Mouse (Mus musculus): Measurements from ENCODE around the gene Adgrg3. TPM values are rescaled to one million over a fixed set of nuclear protein-coding genes. Genes with fewer than 3 reads are reported as not detected.

Adgrg3 gene
- total and polyA plus RNA-seq, 3 experiments, result not detected

DNA sequence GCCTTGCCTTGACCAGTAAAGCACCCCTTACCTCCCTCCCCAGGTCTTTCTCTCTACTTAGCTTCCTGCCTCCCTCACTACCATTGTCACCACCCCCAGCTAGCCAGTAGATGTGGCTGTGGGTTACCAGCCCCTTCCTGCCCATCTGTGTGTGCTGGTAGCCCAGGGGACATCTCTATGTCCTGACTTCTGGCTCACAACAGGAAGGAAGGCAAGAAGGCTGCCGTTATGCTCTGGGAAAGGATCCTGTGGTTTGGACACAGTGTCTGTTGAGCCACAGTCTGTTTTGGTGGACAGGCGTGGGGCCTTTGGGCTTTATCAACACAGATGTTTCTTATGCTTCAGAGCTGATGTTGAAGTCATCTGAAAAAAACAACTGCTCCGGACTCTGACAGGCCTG lies 29.5 kb downstream of the Adgrg3 start:
- in situ Hi-C loops (cut with MboI; ENCODE audit: low pct_ligation_motif_present, low pct_unique_long_range_greater_than_20kb, low sequenced_read_pairs), result no loop called here
- Histone ChIP-seq H3K79me2 (replicated peaks; ENCODE audit: control insufficient read depth, extremely low read depth, insufficient read depth, poor library complexity, severe bottlenecking) (no peaks in the 10 kb centered on the region), H3K27me3 (replicated peaks) (peaks cover 49% of the 10 kb centered on the region), H3K4me2 (ENCODE audit: insufficient read depth, low read depth, poor library complexity, severe bottlenecking) (no peak overlapping the region), H3K36me3 (replicated peaks in 1 of 2; ENCODE audit: control insufficient read depth in 1 of 2, insufficient read depth in 1 of 2, low read length in 1 of 2) (no peaks in the 10 kb centered on the region), H3K9ac (ENCODE audit: insufficient read depth, low read depth) (no peak overlapping the region), H3K4me3 (replicated peaks in 1 of 3; ENCODE audit: low read depth in 2 of 3, low read length in 2 of 3, poor library complexity in 1 of 3) (no peak overlapping the region), H3K27ac (ENCODE audit: insufficient read depth, low read depth) (no peak overlapping the region), H3K4me1 (ENCODE audit: control insufficient read depth in 1 of 2, insufficient read depth in 2 of 2) (0 out of 4 replicates have a peak, but pooled peaks cover 0 to 2% of the 10 kb centered on the region in 2 experiments), H3K9me3 (replicated peaks; ENCODE audit: low read length) (no peaks in the 10 kb centered on the region)
- TF ChIP-seq EP300 (IDR thresholded peaks at IDR 0.05; ENCODE audit: low read length), result no peak
- no peak for TF ChIP-seq JUN (IDR thresholded peaks at IDR 0.05; ENCODE audit: insufficient read depth, low read depth, low read length)
- no peak for TF ChIP-seq HCFC1 (IDR thresholded peaks at IDR 0.05; ENCODE audit: low read depth, low read length)
- TF ChIP-seq MXI1 (IDR thresholded peaks at IDR 0.05; ENCODE audit: low read depth, low read length), result no peak
- TF ChIP-seq ZC3H11A (IDR thresholded peaks at IDR 0.05; ENCODE audit: low read depth, low read length), result no peak
- TF ChIP-seq ETS1 (conservative IDR thresholded peaks at IDR 0.05; ENCODE audit: low read depth, low read length), result no peak
- no peak for TF ChIP-seq MEF2A (IDR thresholded peaks at IDR 0.05; ENCODE audit: borderline replicate concordance, low read depth, low read length)
- TF ChIP-seq UBTF (IDR thresholded peaks at IDR 0.05; ENCODE audit: low read depth, low read length), result no peak
- TF ChIP-seq PAX5 (IDR thresholded peaks at IDR 0.05; ENCODE audit: low read length), result no peak
- TF ChIP-seq RAD21 (IDR thresholded peaks at IDR 0.05; ENCODE audit: low read depth, low read length), result no peak
- no peak for TF ChIP-seq GABPA (IDR thresholded peaks at IDR 0.05; ENCODE audit: insufficient replicate concordance, low read depth, low read length)
- no peak for TF ChIP-seq MAZ (IDR thresholded peaks at IDR 0.05; ENCODE audit: low read depth, low read length)
- TF ChIP-seq SIN3A (IDR thresholded peaks at IDR 0.05; ENCODE audit: low read length), result no peak
- TF ChIP-seq ELF1 (IDR thresholded peaks at IDR 0.05; ENCODE audit: low read depth, low read length), result no peak
- no peak for TF ChIP-seq USF1 (IDR thresholded peaks at IDR 0.05; ENCODE audit: low read depth, low read length)
- no peak for TF ChIP-seq CHD2 (IDR thresholded peaks at IDR 0.05; ENCODE audit: low read length)
- TF ChIP-seq MAX (IDR thresholded peaks at IDR 0.05; ENCODE audit: low read length), result no peak
- no peak for TF ChIP-seq NRF1 (IDR thresholded peaks at IDR 0.05; ENCODE audit: low read depth, low read length)
- dilution Hi-C loops (cut with MboI; ENCODE audit: extremely low pct_ligation_motif_present, extremely low pct_unique_long_range_greater_than_20kb, low sequenced_read_pairs), result no loop called here
- DNase-seq (ENCODE audit: extremely low read depth), result no peak

DNA sequence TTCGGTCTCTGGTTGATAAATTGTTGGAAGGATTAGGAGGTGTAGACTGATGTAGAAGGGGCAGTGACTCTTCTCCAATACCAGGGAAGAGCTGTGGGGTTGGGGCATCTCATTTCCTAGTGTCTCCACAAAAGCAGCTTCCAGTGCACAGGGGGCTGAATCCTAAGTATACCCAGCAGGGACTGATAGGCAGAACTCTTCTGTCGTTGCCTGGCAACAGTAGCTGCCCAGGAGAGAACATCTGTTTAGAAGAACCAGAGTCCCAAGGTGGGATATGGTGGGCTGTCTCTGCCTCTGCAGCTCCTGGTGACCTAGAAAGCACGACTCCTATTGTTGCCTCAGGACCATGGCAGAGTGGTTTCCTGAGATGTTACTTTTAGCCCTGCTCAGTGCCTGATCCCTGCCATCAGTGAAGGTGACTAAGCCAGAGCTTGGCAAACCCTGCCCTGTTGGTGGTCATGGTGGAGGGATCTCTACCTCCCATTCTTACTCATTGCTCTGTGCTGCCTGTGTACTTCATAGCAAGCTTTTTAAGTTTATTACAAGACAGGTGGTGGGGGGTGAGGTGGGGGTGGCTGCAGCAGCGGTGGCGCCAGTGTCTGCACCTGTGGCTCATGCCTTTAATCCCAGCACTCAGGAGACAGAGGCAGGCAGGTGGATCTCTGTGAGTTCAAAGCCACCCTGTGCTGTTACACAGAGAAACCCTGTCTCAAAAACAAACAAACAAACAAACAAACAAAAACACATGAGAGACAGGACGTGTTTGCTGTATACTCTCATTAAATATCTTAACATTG lies 30.6 kb downstream of the Adgrg3 start:
- Histone ChIP-seq H3K4me1 (ENCODE audit: control insufficient read depth in 1 of 2, insufficient read depth in 2 of 2) (0 out of 4 replicates have a peak, but pooled peaks cover 0 to 2% of the 10 kb centered on the region in 2 experiments), H3K36me3 (replicated peaks in 1 of 2; ENCODE audit: control insufficient read depth in 1 of 2, insufficient read depth in 1 of 2, low read length in 1 of 2) (no peaks in the 10 kb centered on the region), H3K9ac (ENCODE audit: insufficient read depth, low read depth) (no peak overlapping the region), H3K9me3 (replicated peaks; ENCODE audit: low read length) (no peaks in the 10 kb centered on the region), H3K4me2 (ENCODE audit: insufficient read depth, low read depth, poor library complexity, severe bottlenecking) (no peak overlapping the region), H3K4me3 (replicated peaks in 1 of 3; ENCODE audit: low read depth in 2 of 3, low read length in 2 of 3, poor library complexity in 1 of 3) (no peak overlapping the region), H3K27me3 (replicated peaks) (peaks cover 47% of the 10 kb centered on the region), H3K79me2 (replicated peaks; ENCODE audit: control insufficient read depth, extremely low read depth, insufficient read depth, poor library complexity, severe bottlenecking) (no peaks in the 10 kb centered on the region), H3K27ac (ENCODE audit: insufficient read depth, low read depth) (no peak overlapping the region)
- no peak for TF ChIP-seq RAD21 (IDR thresholded peaks at IDR 0.05; ENCODE audit: low read depth, low read length)
- no peak for TF ChIP-seq MAX (IDR thresholded peaks at IDR 0.05; ENCODE audit: low read length)
- no peak for TF ChIP-seq MAFK (IDR thresholded peaks at IDR 0.05; ENCODE audit: insufficient replicate concordance, low read length)
- TF ChIP-seq ZMIZ1 (IDR thresholded peaks at IDR 0.05; ENCODE audit: low read depth, low read length), result no peak
- TF ChIP-seq USF1 (IDR thresholded peaks at IDR 0.05; ENCODE audit: low read depth, low read length), result no peak
- no peak for TF ChIP-seq CTCF (conservative IDR thresholded peaks at IDR 0.05 in 1 of 2, IDR thresholded peaks at IDR 0.05 in 1 of 2; ENCODE audit: low read depth in 2 of 2, low read length in 2 of 2)
- no peak for TF ChIP-seq ZKSCAN1 (IDR thresholded peaks at IDR 0.05; ENCODE audit: borderline replicate concordance, low read depth, low read length)
- TF ChIP-seq MYC (IDR thresholded peaks at IDR 0.05; ENCODE audit: low read depth, low read length), result no peak
- no peak for TF ChIP-seq RCOR1 (conservative IDR thresholded peaks at IDR 0.05; ENCODE audit: low read depth, low read length)
- dilution Hi-C loops (cut with MboI; ENCODE audit: extremely low pct_ligation_motif_present, extremely low pct_unique_long_range_greater_than_20kb, low sequenced_read_pairs) (no loop called here), in situ Hi-C loops (cut with MboI; ENCODE audit: low pct_ligation_motif_present, low pct_unique_long_range_greater_than_20kb, low sequenced_read_pairs) (no loop called here)
- DNase-seq (ENCODE audit: extremely low read depth), result no peak
